Mouse (Mus musculus) layer of hippocampus, postnatal 36 days (tissue): Measurements from ENCODE around the gene Mcts2. TPM values are rescaled to one million over a fixed set of nuclear protein-coding genes. Genes with fewer than 3 reads are reported as not detected.

Source experiments
- DNase-seq, 2 experiments: peaks; one replicate each; pipeline ENCODE4 v3.0.0; 2022
- total RNA-seq, 2 experiments: library from RNA; stranded (reverse); gene quantifications; 2 replicates each; pipeline ENCODE4 v1.2.3; 2021

The Mcts2 gene
- total RNA-seq, 2 experiments from 2014 or later = 19.7 to 22.9 TPM

DNA sequence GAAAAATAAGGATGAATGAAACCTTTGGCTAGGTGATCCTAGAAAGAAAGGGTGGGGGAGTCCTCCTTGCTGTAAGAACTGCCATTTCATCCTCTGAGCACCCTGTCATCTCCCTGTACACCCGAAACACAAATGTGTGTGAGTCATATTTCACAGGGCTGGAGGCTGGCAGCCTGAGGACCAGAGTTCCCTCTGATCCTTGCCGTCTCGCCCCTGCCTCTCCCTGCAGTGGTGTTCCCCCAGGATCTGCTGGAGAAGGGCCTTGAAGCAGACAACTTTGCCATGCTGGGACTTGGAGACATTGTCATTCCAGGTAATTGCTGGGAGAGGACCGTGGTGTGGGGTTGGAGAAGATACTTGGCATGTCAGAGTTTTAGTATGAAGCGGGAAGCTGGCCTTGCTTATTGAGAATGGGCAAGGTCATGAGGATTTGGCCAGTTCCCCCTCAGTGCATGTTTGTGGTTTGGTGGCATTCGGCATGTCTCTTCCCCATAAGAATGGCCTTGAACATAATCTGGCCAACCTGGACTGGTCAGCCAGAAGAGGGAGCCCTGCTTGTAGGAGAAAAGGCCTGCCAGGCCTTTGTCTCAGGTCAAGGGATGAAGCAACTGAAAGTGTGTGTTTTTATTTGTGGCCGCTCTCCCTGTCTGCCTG lies 4.9 kb downstream of the Mcts2 start:
- DNase-seq = no peak

DNA sequence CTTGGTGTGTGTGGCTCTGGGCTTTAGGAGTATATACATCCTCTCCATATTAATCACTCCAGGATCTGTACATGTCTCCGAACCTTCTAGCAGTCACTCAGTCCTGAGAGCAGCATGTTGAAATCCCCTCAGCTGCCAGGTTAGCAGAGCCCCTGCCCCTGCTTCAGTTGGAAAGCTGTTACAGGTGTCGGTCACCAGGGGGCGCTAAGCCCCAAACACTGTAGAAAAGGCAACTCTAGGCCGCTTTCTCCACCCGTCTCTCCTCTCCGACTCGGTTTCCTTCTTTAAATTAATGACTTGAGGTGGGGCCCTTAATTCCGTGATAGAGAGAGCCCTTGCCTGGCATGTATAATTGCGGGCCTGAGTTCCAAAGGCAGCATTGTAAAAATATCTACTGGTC lies 6.4 kb downstream of the Mcts2 start:
- DNase-seq = peak in 1 of 2 experiments; percentile 66

DNA sequence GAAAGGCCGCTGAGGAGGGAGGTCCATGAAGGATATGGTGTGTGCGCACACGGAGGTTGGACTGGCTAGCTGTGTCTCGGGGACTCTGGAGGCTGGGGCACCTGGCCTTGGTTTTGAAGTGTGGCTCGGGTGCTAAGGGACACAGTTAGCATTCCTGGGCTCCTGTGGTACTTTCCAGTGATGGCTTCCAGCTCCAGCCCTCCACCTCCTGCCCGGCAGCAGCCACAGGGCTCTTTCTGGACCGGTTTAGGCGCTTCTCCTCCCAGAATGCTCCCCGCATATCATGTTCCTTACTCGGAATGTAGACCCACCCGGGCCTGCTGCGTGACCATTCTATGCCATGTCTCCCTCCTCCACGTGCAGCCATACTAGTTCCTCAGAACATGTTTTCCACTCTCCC lies 6.9 kb downstream of the Mcts2 start:
- DNase-seq = no peak

DNA sequence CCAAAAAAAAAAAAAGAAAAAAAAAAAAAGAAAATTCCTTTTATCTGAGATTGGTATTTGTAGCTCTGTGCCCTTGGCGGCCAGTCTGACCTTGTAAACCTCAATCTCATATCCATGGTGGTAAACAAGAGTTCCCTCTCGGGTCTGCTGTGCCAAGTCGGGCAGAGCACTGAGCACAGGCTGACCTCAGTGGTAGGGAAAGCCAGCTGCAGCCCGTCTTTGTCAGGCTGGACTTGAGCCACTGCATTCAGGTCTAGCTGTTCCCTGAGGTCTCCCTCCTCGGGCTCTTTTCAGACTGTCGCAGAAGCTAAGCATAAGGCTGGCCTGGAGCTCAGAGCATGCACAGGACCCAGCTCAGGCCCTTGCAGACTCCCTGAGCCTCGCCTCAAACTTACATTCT lies 7.9 kb downstream of the Mcts2 start:
- DNase-seq = no peak

DNA sequence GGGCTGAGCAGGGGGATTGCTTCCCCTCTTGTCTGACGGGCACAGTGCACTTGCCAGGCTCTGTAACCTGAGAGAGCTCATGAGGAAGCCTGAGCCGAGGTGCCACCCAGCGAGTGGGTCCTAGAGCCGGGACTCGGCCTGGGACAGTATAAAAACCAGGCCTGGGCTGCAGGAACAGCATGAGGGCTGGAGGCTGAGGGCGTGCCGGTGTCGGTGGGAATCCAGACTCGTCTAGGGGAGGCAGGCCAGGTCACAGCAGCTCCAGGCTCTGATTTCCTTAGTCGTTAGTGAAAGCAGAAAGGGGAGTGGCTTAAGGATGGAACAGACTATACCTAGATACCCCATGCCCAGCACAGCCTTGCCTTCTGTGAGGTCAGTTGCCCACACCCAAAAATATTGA lies 9.2 kb downstream of the Mcts2 start:
- DNase-seq = no peak

DNA sequence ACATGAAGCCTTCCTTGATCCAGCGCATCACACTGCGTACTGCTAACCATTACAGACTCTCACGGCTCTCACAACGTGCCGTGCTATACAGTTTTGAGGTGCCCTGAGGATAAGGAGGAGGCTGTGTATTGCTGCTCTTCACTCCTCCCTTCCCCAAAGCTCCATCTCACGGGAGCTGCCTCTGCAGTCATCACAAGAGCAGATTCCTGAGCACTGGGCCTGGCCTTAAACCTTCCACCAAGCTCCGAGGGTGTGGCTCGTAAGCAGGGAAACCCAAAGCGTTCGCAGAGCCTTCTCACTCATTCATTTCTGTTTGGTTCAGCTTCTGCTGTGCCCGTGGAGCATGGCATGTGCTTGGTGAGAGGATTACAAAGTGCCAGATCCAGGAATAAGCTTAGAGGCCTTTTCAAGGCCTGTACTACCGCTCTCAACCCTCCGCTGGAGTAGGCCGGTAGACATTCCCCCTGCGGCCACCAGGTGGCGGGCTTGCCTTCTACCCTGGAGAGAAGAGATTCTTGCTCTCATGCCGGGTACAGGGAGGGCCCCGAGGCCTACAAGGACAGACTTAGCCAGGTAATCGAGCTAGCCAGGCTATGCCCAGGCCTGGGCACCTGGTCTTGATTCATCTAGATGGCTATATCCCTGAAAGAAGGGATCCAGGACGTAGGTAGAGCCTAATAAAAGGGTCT lies 9.8 kb downstream of the Mcts2 start:
- peak; percentile 90 to 93 for DNase-seq

DNA sequence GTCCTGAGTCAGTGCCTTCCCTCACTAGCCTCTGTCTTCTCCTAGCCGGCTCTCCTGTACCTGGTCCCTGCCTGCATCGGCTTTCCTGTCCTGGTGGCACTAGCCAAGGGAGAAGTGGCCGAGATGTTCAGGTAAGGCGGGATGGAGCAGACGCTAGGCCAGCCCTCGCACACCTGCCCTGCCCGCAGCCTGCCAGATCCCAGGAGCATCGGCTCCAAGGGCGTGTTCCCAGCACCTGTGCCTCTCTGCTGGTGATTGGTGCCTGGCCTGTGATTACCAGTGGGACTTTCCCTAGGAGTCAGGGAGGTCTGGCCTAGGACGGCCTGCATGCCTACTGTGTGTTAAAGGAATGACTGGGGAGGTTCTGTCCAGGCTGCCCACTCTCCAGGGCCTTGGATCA lies 13.3 kb downstream of the Mcts2 start:
- DNase-seq = no peak

DNA sequence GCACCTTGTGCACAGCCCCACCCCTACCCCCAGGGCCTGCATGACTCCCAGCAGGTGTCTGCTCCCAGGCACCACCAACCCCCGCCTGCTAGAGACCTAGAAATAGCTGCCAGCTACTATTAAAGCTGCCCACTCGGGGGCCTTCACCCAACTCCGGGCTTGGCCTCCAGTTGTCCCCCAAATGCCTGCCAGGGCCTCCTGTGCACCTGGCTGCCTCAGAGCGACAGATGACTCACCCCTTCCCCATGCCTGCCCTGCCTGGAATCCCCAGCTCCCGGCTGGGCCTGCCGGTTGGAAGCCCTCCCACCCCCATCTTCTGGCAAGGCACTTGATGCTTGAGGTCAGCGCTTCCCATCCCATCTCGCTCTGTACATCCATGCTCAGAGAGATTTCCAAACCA lies 13.9 kb downstream of the Mcts2 start:
- no peak for DNase-seq

DNA sequence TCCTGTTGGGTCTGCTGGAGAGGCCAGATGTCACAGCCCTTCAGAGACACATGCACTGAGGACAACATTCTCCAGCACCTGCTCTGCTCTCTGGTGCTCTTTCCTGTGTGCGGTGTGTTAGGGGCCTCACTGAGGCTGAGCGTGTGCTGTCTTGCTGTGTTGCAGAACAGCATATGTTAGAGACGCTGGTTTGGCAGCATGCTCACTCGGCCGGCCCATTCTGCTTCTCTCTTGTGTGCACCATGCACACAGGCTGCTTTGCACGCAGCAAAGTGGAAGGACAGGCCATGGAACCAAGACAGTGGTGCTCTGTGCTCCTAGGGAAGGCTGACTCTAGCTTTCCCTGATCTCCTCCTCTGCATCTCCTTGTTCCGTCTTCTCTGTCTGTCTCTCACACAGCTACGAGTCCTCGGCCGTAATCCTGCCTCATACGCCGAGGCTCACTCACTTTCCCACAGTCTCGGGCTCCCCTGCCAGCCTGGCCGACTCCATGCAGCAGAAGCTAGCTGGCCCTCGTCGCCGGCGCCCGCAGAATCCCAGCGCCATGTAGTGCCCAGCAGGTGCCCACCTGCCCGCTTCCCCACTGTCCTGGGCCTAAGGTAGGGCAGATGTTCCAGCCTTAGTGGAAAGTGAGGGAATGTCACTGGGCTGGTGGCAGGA lies 16.9 kb downstream of the Mcts2 start:
- DNase-seq = no peak

DNA sequence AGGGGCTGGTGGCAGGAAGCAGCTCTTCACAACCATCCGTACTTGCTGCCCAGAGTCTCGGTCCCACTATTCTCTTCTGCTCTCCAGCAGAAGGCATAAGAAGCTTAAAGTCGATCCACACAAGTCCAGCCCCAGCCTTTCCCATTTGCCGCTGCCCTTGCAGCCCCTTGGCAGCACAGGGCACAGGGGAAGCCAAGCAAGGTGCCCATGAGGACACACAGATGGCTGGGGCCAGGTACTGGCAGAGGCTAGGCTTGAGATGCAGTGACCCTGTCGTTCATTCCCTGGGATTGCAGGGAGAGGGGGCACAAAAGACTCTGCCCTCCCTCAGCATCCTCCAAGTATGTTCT lies 17.4 kb downstream of the Mcts2 start:
- no peak for DNase-seq

DNA sequence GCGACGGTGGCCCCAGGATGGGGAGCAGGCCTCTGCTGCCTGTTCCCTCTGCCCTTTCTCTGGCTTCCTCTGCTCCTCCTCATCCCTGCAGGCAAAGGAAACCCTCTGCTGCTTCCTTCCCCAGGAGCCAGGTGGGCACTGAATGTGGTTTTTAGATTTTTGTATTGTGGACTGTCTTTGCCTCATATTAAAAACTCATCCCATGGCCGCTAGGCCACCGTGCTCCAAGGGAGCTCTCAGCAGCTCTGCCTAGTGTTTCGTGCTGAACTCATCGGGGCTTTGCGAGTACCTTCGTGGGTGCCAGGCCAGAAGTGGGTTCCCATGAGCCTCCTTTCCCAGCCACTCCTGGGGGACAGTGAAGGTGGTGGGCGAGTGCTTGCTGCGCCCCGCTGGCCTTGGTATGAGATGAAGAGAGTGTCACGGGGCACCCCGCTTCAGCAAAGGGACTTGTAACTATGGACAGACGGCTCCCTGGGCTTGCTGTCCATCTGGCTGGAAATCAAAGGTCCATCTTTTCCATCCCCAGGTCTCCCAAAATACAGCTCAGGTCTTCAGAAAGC lies 18.1 kb downstream of the Mcts2 start:
- no peak for DNase-seq

DNA sequence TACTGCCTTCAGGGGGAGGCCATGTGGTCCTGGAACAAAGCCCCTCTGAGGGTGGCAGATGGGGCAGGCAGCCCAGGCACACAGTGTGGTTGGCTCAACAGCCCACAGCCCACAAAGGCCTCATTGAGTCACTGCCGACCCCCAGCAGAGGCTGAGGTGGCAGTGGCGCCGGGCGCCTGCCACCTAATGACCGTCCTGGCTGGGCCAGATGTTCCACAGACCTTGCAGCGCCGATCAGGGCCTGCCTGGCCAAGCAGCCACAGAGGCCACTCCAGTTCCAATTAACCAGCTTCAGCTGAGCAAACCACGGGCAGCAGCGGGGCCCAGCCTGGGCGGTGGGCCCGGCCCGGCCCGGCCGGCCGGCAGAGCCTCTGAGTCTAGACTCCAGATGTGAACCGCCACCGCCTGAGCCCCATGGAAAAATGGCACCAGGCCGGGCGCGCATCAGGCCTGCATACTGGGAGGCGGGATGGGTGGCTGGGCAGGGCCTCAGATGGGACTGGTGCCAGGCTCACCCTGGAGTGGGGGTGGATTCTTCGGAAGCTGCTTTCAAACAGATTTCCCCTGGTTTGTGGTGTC lies 19.2 kb downstream of the Mcts2 start:
- peak; percentile 52 to 61 for DNase-seq

DNA sequence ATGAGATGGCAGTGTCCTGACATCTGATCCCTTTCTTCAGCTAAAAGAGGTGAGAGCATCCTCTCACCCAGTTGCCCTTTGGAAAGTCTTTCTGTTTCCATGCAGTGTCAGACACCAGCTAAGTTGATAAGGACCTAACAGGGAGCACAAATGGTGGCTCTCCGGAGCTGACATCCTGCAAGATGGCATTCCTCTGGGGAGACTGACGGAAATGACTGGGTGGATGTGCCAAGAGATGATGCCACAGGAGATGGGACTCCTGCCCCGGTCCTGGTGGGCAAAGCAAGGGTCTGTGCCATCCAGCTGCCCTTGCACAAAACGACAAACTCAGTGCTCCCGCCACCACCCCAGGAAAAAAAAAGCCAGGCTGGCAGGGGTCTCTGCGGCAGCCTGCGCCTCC lies 20.4 kb downstream of the Mcts2 start:
- DNase-seq = no peak

DNA sequence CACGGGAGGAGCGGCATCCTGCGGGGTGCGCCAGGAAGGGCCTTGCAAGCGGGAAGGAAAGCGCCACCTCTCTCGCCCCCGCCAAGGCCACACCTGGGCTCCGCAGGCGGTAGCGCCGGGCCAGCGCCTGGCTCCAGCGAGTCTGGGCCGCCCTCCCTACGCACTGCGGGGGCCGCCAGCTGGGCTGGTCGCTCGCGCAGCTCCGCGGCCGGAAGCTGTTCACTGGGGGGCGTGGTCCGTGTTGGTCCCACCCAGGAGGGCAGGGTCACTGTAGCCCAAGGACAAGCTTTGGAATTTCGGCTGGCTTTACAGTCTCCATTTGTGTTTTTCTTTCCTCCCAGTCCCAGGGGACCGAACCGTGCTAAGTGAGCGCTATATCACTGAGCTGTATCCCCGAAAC lies 20.8 kb downstream of the Mcts2 start:
- DNase-seq = peak; percentile 55 to 71

DNA sequence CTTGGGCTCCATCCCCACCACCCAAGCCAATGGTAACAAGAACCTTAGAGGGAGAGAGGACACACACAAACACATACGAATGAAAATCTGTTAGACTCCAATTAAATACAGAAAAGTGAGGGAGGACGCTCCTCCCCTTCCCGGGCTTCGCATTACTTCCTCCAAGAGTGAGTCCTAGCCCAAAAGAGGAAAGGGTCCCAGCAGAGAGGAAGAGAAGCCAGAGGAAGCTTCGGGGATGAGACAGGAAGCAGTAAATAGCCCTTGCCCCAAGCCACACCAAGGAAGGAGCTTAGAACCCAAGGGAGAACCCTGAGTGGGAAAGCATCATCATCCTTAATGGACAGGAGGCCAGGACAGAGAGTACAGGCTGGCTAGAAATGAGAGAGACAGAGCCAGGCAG lies 22.2 kb downstream of the Mcts2 start:
- DNase-seq = no peak

DNA sequence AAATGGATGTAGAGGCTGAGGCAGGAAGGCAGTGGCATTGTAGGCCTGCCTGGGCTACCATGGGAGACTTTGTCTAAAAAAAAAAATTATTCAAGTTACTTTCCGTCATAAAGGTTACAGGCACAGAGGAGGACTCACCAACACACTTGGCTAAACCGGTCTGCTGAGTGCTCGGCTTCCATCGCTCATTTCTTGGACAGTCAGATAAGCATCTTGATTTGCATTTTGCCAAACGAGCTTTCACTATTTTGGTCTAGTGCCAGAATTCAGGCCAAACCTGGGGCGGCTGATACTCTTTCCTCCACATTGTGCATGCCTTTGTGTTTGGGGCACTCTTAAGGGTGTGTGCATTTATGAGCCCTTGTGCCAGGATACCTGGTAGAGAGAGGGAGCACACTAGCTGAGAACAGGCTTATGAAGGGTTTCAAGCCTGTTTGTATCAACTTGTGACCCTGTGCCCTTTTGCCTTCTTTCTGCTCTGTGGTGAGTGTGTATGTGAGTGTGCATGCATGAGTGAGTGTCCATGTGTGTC lies 29.5 kb downstream of the Mcts2 start:
- DNase-seq = no peak

DNA sequence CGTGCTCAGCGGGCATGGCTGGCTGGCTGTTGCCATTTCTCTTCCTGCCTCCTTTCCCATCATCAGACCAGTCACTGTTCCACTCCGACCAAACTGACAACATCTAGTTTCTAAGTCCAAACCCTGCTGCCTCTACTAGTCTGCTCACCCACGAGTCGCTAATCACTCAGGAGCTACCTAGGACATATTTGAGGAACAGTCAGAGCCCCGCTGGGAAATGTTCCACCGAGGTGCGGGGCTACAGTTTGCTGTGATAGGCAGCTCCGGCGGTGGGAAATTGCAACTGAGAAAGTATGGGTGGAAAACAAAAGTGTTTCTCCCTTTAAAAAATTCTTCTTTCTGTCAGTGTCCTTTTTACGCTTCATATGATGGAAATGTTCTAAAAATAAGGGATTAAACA lies 30.8 kb downstream of the Mcts2 start:
- DNase-seq = no peak

DNA sequence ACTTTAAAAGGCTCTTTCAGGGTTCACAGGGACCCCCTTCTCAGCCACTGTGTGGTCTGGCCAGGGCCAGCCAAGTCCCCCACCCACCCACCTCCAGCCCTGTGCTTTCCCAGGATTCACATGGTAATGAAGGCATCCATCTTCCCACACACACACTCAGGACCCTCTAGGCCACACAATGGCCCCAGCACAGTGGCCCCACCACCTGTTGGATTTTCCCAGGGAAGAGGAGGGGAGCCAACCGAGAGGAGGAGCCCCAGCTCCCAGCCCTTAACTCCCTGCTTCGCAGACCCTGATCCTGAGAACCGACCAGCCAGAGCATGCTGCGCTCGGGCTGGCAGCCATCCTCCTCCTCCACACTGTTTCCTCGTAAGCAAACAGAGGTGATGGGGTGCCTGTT lies 31.2 kb downstream of the Mcts2 start:
- DNase-seq = no peak

DNA sequence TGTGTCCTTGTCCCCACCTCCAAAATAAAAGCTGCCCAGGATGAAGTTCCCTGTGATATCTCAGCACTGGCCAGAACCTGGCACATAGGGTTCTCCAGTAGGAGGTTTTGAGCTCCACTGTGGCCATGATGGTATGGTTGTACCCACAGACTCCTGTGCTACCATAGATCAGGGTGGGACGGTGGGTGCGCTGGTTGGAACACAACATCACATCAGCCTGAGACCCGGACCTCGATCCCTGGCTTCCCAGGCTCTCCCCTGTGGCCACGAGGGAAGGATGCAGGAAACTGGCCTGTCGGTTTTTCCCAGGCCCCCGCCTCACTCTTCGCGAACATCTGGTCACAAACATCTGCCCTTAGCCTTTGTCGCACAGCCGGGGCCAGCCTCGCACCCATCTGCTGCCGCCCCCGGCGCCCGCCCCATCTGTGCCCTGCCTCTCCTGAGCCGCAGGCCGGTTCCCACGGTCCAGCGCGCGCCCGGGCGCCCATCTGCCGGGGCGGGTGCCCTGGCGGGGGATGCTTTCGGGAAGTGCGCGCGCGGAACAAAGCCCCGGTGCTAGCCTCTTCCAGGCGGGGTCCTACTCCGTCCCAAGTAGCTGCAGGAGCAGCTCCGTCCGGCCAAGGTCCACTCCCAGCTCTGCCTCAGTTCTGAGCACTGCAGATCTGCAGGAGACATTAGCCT lies 37.0 kb downstream of the Mcts2 start:
- DNase-seq = no peak

DNA sequence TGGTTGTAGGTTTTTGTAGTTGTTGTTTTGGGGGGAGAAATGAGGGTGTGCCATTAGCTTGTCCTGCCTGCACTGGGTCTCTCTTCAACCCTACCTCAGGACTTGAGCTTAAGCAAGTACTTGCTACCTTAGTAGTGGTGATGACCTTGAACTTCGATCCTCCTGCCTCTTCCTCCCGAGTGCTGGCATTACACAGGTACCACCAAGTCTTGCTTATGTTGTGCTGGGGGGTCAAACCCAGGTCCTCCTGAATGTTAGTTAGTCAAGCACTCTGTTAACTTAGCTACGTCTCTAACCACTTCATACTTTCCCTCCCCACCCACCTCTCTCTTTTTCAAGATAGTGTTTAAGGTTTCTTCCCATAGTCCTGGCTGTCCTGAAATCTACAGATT lies 37.5 kb downstream of the Mcts2 start:
- no peak for DNase-seq

DNA sequence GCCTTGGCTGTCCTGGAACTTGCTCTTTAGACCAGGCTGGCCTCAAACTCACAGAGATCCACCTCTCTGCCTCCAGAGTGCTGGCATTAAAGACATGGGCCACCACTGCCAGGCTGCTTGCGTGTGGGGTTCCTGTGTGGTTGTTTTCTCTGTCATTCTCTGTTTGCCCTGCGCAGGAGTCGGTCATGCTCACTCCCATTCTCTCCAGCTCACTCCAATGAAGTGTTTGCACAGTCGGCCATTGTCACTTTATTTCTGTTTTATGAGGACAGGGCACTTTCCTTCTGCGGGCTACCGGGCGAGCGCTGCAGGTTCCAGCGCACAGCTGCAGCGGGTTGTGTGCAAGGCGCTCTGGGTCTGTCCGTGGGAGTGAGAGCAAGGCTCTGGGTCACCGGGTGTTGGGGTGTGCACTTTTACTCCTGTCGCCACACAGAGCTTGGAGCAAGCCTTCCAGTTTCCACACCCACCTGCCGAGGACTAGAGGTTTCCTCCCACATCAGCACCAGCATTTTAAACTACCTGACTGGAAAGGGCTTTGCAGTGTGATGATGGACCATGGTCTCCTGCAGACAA lies 38.4 kb downstream of the Mcts2 start:
- no peak for DNase-seq

DNA sequence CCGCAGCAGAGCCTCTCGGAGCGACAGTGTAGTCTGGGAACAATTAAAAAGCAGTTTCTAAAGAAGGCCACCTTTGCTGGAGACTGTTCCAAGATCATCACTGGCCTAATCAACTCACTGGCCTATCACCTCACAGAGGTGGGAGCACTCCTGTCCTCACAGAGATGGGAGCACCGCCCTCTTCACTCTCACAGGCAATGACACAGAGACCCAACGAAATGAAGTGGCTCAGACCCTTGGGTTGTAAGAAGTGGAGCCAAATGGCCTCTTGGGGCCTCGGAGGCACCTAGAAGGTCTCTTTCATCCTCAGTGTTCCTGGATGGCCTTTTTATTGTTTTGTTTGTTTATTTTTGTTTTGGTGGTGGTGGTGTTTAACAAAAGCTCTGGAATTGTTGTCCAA lies 39.4 kb downstream of the Mcts2 start:
- DNase-seq = no peak
